Mouse (Mus musculus) retina, postnatal 7 days (tissue): ENCODE data around the gene Olfr1475.
"Not testable (repeated sequence)": the region's sequence is repeated elsewhere in the genome, so short reads cannot be mapped to it uniquely, and the experiment has no call there.

Source experiments
- DNase-seq: peaks from one replicate; pipeline ENCODE4 v3.0.0-alpha.2; 2012; ENCODE audit warnings: low read depth, low spot score

The Olfr1475 gene

GRCm38 (mm10) chr19:13480096-13480495 lies at the start of gene Olfr1475:
TSS of gene Olfr1475 (minus strand) at chr19:13480196.
- DNase-seq = no peak

DNA sequence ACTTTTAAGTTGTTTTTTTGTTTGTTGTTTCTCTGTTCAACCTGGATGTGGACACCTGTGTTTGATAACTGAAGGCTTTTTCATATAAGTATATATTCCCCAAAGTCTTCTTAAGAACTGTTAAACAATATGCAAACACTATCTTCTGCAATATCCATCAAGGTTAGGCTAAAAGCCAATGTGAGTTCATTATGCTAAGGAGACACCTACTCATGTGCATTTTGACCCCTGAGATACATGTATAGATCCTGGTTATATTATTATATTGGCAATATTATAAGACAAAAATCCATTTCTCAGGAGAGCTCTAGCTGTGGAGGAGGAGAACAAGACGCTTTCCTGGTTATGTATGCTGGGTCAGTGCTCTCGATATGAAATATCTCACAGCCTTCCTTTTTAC lies 47.6 kb upstream of the Olfr1475 start, which contains the start of gene Olfr1480:
Olfr1480 (plus strand) TSS at position 301 of the 400 bp plus-strand sequence.
- no peak for DNase-seq

DNA sequence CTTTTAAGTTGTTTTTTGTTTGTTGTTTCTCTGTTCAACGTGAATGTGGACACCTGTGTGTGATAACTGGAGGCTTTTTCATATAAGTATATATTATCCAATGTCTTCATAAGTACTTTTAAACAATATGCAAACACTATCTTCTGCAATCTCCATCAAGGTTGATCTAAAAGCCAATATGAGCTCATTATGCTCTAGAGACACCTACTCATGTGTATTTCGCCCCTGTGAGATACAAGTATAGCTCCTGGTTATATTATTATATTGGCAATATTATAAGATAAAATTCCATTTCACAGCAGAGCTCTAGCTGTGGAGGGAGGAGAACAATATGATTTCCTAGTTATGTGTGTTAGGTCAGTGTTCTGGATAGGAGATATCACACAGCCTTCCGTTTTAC lies 20.2 kb upstream of the Olfr1475 start, which contains the start of gene Olfr1477:
Olfr1477 (plus strand) TSS at position 301 of the 400 bp plus-strand sequence.
- no peak for DNase-seq

DNA sequence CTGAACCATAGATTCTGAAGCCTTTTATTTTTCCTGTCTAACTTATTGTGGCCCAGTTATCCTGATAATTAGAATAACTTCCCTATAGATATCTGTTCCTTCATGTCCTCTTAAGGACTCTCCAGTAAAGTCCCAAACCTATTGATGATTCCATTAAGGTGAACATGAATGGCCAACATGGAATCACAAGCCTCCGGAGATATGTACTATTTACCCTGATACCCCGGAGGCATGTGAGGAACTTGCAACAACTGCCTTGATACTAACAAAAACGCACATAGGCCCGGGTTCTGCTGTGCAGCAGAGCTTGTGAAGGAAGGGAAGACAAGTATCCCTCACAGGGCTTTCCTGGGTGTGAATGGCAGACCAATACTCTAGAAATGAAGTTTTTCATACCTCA lies 10.7 kb downstream of the Olfr1475 start, which contains the start of gene Olfr1474:
Olfr1474 (plus strand) TSS at position 301 of the 400 bp plus-strand sequence.
- DNase-seq = not testable (repeated sequence)

DNA sequence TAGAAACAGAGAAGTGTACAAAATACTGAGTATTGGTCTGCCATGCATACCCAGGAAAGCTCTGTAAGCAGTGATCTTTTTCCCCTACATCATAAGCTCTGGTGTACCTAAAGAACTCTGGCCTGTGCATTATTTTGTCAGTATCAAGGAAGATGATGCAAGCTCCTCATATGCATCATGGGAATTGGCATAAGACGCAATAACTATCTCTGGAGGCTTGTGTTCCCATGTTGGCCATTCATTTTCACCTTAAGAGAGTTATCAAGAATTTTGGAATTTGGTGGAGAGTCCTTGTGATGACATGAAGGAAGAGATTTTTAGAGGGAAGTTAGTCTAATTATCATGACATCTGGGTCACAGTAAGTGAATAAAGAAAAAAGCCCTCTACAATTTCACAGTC lies 24.0 kb downstream of the Olfr1475 start, which contains the start of gene Olfr1472:
Olfr1472 (minus strand) TSS at position 101 of the 400 bp plus-strand sequence.
- no peak for DNase-seq

- DNase-seq = not testable (repeated sequence)
Measured at GRCm38 (mm10) chr19:13443109-13443508, 36.9 kb downstream of the Olfr1475 start, which contains the start of gene Olfr1471. TSS of gene Olfr1471 (plus strand) at chr19:13443409.
